Mouse (Mus musculus) lung, postnatal 0 days (tissue): ENCODE data around the gene Tmem104. TPM values are rescaled to one million over a fixed set of nuclear protein-coding genes. Genes with fewer than 3 reads are reported as not detected.

ENCODE experiments used
- ATAC-seq: fragments of 200-750 bp; cut with Nextera tagmentation; 2 replicates; pipeline ENCODE4 v1.8.0; 2017; ENCODE audit warnings: moderate library complexity
- DNase-seq: peaks from one replicate; pipeline ENCODE4 v3.0.0-alpha.2; 2016; ENCODE audit warnings: low spot score
- H3K27ac ChIP-seq: fragments of 300-500 bp; sonication (generic); 2 replicates; pipeline ENCODE4 v1.5.1; 2014; ENCODE audit warnings: antibody characterized with exemption, mild to moderate bottlenecking, low read length, mixed read lengths
- H3K27me3 ChIP-seq: fragments of 300-500 bp; sonication (generic); replicated peaks from 2 replicates; pipeline ENCODE4 v1.6.1; 2014; ENCODE audit warnings: low read length, mixed read lengths; ENCODE audit not compliant: insufficient read depth
- H3K36me3 ChIP-seq: fragments of 300-500 bp; sonication (generic); 2 replicates; pipeline ENCODE4 v1.6.1; 2014; ENCODE audit warnings: low read length, mixed read lengths; ENCODE audit not compliant: insufficient read depth
- H3K4me1 ChIP-seq: fragments of 300-500 bp; sonication (generic); 2 replicates; pipeline ENCODE4 v1.6.1; 2014; ENCODE audit warnings: antibody characterized with exemption, low read depth, low read length, mixed read lengths; ENCODE audit not compliant: insufficient read depth
- H3K4me2 ChIP-seq: fragments of 300-500 bp; sonication (generic); replicated peaks from 2 replicates; pipeline ENCODE4 v1.6.1; 2014; ENCODE audit warnings: low read depth, mild to moderate bottlenecking, low read length, moderate library complexity, mixed read lengths
- H3K4me3 ChIP-seq: fragments of 300-500 bp; sonication (generic); 2 replicates; pipeline ENCODE4 v1.5.1; 2014; ENCODE audit warnings: low read depth, low read length
- H3K9ac ChIP-seq: fragments of 300-500 bp; sonication (generic); replicated peaks from 2 replicates; pipeline ENCODE4 v1.6.1; 2014; ENCODE audit warnings: low read depth, mild to moderate bottlenecking
- H3K9me3 ChIP-seq: fragments of 300-500 bp; sonication (generic); 2 replicates; pipeline ENCODE4 v1.6.1; 2016; ENCODE audit warnings: low read length, mixed read lengths
- CTCF ChIP-seq: IDR thresholded peaks from 2 replicates; pipeline ENCODE4 v1.5.1; 2016; ENCODE audit warnings: antibody characterized with exemption, mild to moderate bottlenecking
- EP300 ChIP-seq: IDR thresholded peaks from 2 replicates; pipeline ENCODE4 v1.6.1; 2016; ENCODE audit warnings: antibody characterized with exemption, mild to moderate bottlenecking, control low read depth
- WGBS: fragments of 180-500 bp; shearing (Covaris S2); extraction: QIAGEN DNeasy Blood & Tissue Kit; methylation state at CpG from one replicate; pipeline ENCODE4 v1.1.7; 2014; 5-methylcytosine and 5-hydroxymethylcytosine counted together
- polyA plus RNA-seq: library from polyadenylated mRNA; unstranded; fragments of >200 nt; fragmentation: Nextera tagmentation; extraction: Ambion mirVana; gene quantifications from 2 replicates; pipeline ENCODE4 v1.2.1, GENCODE M21; 2015

Gene Tmem104
- polyA plus RNA-seq, 1 experiment from 2014 or later = 9.6 TPM

DNA sequence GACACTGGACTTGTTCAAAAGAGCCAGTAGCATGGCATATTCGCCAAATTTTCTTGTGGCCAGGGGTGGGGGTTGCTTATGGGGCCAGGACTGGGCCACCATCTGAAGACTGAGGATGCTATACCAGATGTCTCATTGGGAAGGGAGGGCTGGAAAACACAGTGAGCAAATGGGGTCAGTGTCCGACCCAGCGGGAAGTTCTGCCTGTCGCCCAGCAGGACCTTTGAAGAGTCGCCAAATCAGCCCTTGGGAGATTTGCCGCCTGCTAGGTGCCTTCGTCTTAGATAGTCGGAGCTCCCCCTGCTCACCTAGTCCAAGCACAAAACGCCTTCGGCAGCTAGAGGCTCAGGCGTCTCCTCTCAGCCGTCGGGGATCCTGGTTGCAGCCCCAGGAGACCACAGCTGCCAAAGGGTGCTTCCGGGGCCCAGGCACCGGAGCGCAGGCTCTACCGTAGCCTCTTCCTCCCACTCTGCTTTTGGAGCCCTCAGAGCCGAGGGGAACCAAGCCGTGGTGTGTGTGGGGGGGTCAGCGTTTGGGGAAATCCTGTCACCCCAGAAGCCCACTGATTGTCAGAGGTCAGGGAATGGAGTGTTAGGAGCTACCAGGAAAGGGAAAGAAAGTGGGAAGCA lies 78.6 kb downstream of the Tmem104 start:
- Histone ChIP-seq H3K36me3 (0 out of 2 replicates have a peak, but pooled peaks cover 4% of the 10 kb centered on the region), H3K9ac (no peak overlapping the region), H3K27me3 (peaks cover 76% of the 10 kb centered on the region), H3K4me3 (0 out of 2 replicates have a peak overlapping the region, but pooled peaks have one; percentile 24), H3K27ac (no peak overlapping the region), H3K4me2 (no peak overlapping the region), H3K4me1 (no peaks in the 10 kb centered on the region; the same call in 1 of the 2 replicates), H3K9me3 (no peaks in the 10 kb centered on the region)
- WGBS = 4% methylated on average over 20 of the region's 20 CpGs
- DNase-seq = no peak
- ATAC-seq = no peak
- TF ChIP-seq EP300 (no peak), CTCF (no peak)

DNA sequence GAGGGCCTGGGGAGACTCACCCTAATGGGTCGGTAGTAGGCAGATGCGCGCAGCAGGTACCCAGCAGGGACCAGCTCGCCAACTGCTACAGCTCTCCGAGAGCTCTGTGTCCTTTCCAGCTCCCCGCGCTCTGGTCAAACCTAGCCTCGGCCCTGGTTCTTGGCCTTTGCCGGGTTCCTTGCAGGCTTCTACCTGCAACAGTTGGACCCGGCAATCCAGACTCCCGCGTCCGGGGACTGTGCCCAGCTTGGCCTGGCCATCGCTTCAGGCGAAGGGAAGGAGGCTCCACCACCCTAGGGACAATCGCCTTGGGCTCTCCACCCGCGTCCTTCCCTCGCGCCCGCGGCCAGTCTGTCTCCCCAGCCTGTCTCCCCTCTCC lies 79.1 kb downstream of the Tmem104 start:
- ATAC-seq (no peak), DNase-seq (no peak)
- Histone ChIP-seq H3K36me3 (0 out of 2 replicates have a peak, but pooled peaks cover 4% of the 10 kb centered on the region), H3K9me3 (no peaks in the 10 kb centered on the region), H3K4me2 (peak overlapping the region; percentile 52), H3K4me1 (no peaks in the 10 kb centered on the region; the same call in 1 of the 2 replicates), H3K27me3 (peaks cover 73% of the 10 kb centered on the region), H3K4me3 (0 out of 2 replicates have a peak overlapping the region, but pooled peaks have one; percentile 24), H3K9ac (no peak overlapping the region), H3K27ac (no peak overlapping the region)
- TF ChIP-seq CTCF = no peak
- TF ChIP-seq EP300 = no peak
- 4% methylated on average over 20 of the region's 22 CpGs for WGBS

DNA sequence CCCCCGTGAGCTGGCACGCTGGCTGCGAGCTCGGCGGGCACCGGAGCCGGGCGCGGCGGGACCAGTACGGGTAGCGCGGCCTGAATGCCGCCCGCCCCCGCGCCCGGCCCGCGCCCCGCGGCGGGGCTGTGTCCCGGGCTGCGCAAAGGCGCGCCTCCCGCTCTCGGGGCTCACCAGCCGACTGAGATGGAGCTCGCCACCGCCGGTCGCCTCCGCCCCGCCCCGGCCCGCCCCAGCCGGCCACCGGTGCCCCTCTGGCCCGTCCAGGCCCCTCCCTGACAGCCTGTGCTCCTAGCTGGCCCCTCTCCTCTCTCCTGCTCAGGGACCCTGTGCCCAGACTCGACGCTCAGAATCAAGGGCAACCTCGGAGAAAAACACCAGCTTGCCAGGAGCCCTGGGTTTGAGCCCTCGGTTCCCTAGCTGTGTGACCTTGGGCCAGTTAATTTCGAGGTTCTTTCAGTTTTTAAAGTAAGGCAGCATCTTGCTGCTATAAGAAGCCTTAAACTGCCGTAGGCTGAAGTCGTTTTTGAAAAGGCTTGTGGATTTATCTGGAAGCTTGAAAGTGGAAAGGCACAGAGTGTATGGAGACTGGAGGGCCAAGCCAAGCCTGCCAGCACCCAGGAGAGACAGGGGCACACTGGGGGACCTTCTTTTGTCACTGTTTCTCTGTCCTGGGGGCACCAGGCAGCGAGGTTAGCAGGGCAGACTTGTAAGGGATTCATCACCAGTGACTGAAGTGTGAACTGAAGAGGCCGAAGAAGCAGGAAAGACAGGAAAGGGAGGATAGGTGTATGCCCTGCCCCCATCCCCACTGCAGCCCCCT lies 80.0 kb downstream of the Tmem104 start, which contains the start of gene Grin2c:
Gene Grin2c, minus strand, starts transcription at position 183 of the 823 bp plus-strand sequence.
- 10% methylated on average over 30 of the region's 50 CpGs for WGBS

DNA sequence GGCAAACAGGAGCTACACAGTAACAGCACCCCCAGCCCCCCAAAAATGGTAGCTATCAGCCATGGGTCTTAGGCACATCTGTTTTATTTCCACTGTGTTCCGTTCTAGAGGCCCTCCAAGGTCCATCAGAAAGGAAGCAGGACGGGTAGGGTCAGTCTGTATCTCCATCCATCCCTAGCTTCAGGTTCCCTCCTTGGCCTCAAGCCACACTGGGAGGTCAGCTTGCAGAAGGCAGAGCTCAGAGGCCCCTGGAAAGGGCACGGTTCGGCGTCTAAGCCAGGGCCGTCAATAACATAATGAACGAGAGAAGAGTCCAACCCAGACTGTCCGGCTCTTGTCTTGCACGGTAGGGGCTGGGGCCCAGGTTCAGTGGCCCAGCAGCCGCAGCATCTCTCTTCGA lies 80.7 kb downstream of the Tmem104 start:
- no peak for DNase-seq
- H3K4me1 ChIP-seq = no peaks in the 10 kb centered on the region; the same call in 1 of the 2 replicates
- no peak overlapping the region for H3K9ac ChIP-seq
- H3K9me3 ChIP-seq = no peaks in the 10 kb centered on the region
- H3K27ac ChIP-seq = no peak overlapping the region
- TF ChIP-seq CTCF = no peak
- TF ChIP-seq EP300 = no peak
- H3K36me3 ChIP-seq = 0 out of 2 replicates have a peak, but pooled peaks cover 4% of the 10 kb centered on the region
- no peak for ATAC-seq
- H3K27me3 ChIP-seq = peaks cover 59% of the 10 kb centered on the region
- no peak overlapping the region for H3K4me2 ChIP-seq
- 78% methylated on average over 11 of the region's 11 CpGs for WGBS
- H3K4me3 ChIP-seq = no peak overlapping the region

More for the DNA sequence above, 80.0 kb downstream of the Tmem104 start, which contains the start of gene Grin2c:
- no peak for DNase-seq
- Histone ChIP-seq H3K27me3 (peaks cover 65% of the 10 kb centered on the region), H3K36me3 (0 out of 2 replicates have a peak, but pooled peaks cover 4% of the 10 kb centered on the region), H3K4me2 (peak within 1 kb of the TSS; percentile 52), H3K4me1 (no peaks in the 10 kb centered on the region; the same call in 1 of the 2 replicates), H3K27ac (no peak within 1 kb of the TSS), H3K4me3 (peak within 1 kb of the TSS; percentile 24), H3K9ac (no peak within 1 kb of the TSS), H3K9me3 (no peaks in the 10 kb centered on the region)
- ATAC-seq = no peak
- TF ChIP-seq CTCF (no peak), EP300 (no peak)

DNA sequence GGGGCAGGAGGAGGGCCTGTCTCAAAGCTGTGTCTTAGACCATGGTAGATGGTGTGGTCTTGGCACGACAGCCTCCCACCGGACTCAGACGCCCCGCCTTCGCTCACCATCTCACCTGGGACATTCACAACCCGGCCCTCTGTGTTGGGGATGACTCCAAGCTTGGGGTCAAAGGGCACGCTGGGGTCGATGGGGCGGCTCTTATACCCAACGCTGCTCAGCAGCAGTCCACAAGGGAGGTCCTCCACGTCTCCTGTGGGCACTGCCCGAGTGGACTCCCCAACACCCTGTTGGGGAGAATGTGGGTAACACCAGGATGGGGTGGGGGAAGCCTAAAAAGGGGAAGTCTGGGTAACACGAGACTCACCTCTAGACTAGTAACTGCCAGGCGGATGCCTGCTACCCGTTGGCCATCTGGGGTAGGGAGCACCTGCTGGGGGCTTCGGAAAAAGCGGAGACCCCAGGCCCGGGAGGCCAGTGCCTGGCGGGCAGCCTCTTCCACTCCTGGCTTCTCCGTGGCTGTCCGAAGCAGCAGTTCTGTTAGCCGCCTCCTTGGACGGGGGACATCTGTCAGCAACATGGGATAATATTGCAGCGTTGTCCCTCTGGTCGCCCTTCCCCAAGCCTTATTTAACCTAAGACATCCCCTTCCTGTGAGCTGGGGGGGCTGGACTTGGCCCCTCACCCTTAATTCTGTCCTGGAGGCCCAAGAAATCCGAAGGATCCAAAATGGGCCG lies 82.2 kb downstream of the Tmem104 start:
- Histone ChIP-seq H3K4me2 (no peak overlapping the region), H3K9me3 (no peaks in the 10 kb centered on the region), H3K4me3 (no peak overlapping the region), H3K4me1 (no peaks in the 10 kb centered on the region; the same call in 1 of the 2 replicates), H3K27ac (no peak overlapping the region), H3K9ac (no peak overlapping the region), H3K36me3 (0 out of 2 replicates have a peak, but pooled peaks cover 4% of the 10 kb centered on the region), H3K27me3 (peaks cover 44% of the 10 kb centered on the region)
- WGBS = 86% methylated on average over 27 of the region's 27 CpGs
- ATAC-seq = no peak
- TF ChIP-seq CTCF = no peak
- no peak for TF ChIP-seq EP300
- DNase-seq = no peak
